Mouse (Mus musculus) cerebellum, adult 2 months (tissue): ENCODE results near the gene Rps12-ps3.

Experiments used
- CTCF ChIP-seq: fragments of 200-500 bp; IDR thresholded peaks from 2 replicates; pipeline ENCODE4 v1.5.1; 2011; ENCODE audit warnings: low read depth, mild to moderate bottlenecking, control low read depth, low read length, moderate library complexity, borderline replicate concordance; ENCODE audit not compliant: insufficient read depth
- POLR2A ChIP-seq: fragments of 200-500 bp; IDR thresholded peaks from 2 replicates; pipeline ENCODE4 v1.6.1; 2011; ENCODE audit warnings: low read length, control low read depth, borderline replicate concordance; ENCODE audit not compliant: insufficient read depth

- TF ChIP-seq POLR2A (no peak), CTCF (no peak)
These were observed 45.8 kb downstream of the Rps12-ps3 start for GRCm38 (mm10) chr19:59367892-59368291.
